Mouse (Mus musculus): ENCODE results near the gene Foxred2.

- TF ChIP-seq HCFC1 (IDR thresholded peaks at IDR 0.05; ENCODE audit: borderline replicate concordance, insufficient read depth, low read length) (no peak), CHD2 (IDR thresholded peaks at IDR 0.05; ENCODE audit: low read depth, low read length) (no peak), ZNF384 (IDR thresholded peaks at IDR 0.05; ENCODE audit: low read depth, low read length) (no peak), ZC3H11A (IDR thresholded peaks at IDR 0.05; ENCODE audit: borderline replicate concordance, low read depth, low read length) (no peak)
Observed at GRCm38 (mm10) chr15:77925195-77925594, 31.3 kb downstream of the Foxred2 start.

Measured in ES-E14 (cell line).